21 mouse cellular contexts compared by ENCODE assay signal in the genomic region with DNA sequence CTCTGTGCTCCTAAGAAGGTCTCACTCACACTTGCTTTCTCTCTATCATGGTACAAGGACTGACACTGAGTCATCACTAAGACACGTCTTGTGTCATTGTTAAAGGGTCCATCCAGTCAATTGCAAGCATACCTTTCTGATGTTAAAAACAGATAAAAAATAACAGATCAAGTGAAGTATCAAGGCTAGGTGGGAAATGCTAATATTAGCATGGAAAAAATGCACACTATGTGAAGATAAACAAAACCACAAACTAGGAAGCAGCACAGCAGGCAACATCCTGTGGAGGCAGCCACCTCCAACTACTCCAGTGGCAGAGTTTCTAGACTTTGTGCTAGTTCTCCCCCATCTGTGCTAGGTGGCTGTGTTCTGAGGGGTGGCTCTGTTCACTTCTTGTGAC. TPM values are rescaled to one million over a fixed set of nuclear protein-coding genes. Genes with fewer than 3 reads are reported as not detected.
A peak's percentile ranks its signal among the peaks of the same experiment; 100 is the strongest.
DNase-seq lines count a peak whose midpoint lies in the region; ATAC-seq lines count a peak whose summit lies in the region.
"Had no signal": no experiment of that assay in that cellular context is flagged by ENCODE, and none has a peak within 500 bp of the region (broad histone marks: within the 10 kb centered on the region; RNA-seq: fewer than 3 reads in every experiment).

No protein-coding gene starts in this region.

- no peak overlapping the region for H3K9ac ChIP-seq in forebrain, embryonic 15.5 days (replicated peaks)
- H3K9ac ChIP-seq: embryonic facial prominence, embryonic 12.5 days; forebrain, embryonic 13.5 days had no signal

- no peak overlapping the region for H3K4me3 ChIP-seq in forebrain, embryonic 15.5 days
- H3K4me3 ChIP-seq: embryonic facial prominence, embryonic 12.5 days; forebrain, embryonic 13.5 days had no signal

- no peaks in the 10 kb centered on the region for H3K36me3 ChIP-seq in forebrain, embryonic 15.5 days
- H3K36me3 ChIP-seq: embryonic facial prominence, embryonic 12.5 days; G1E had no signal

- no peaks in the 10 kb centered on the region for H3K4me1 ChIP-seq in forebrain, embryonic 15.5 days
- H3K4me1 ChIP-seq: embryonic facial prominence, embryonic 12.5 days; forebrain, embryonic 13.5 days had no signal

- no peak overlapping the region for H3K4me2 ChIP-seq in forebrain, embryonic 15.5 days (replicated peaks)
- H3K4me2 ChIP-seq: embryonic facial prominence, embryonic 12.5 days; forebrain, embryonic 13.5 days had no signal

- peak; percentile 43 for ATAC-seq in common myeloid progenitor, adult 5-6 weeks (replicated peaks; ENCODE audit: low read depth, poor library complexity, severe bottlenecking)
- ATAC-seq in megakaryocyte, adult 5-6 weeks (ENCODE audit: poor library complexity, severe bottlenecking), result peak; percentile 25
- no peak for ATAC-seq in cerebellum, adult (ENCODE audit: insufficient number of reproducible peaks, low FRiP score, low TSS enrichment)
- ATAC-seq in forebrain, embryonic 15.5 days (replicated peaks), result no peak
- ATAC-seq: forebrain, embryonic 13.5 days; forebrain, embryonic 16.5 days had no signal

- WGBS in forebrain, embryonic 15.5 days, result 80% methylated on average over 1 of the region's 1 CpGs

- no peaks in the 10 kb centered on the region for H3K27me3 ChIP-seq in forebrain, embryonic 15.5 days
- H3K27me3 ChIP-seq: CH12.LX; embryonic facial prominence, embryonic 12.5 days; forebrain, embryonic 13.5 days had no signal

- H3K27ac ChIP-seq in forebrain, embryonic 15.5 days (replicated peaks), result no peak overlapping the region
- H3K27ac ChIP-seq: embryonic facial prominence, embryonic 12.5 days; forebrain, embryonic 13.5 days had no signal

- DNase-seq in thymus, postnatal 25 days, result peak; percentile 21
- DNase-seq in thymus, postnatal 14 days, result no peak
- DNase-seq in left cerebral cortex, adult 18-20 months (ENCODE audit: low spot score in 2 of 2), result no peak
- DNase-seq: adrenal gland, adult 2 months; adrenal gland, postnatal 10 days; adrenal gland, postnatal 25 days; cerebellum, adult 11-12 months; cerebellum, adult 2 months; cerebellum, adult 9-10 months; cerebellum, postnatal 10 days; cerebellum, postnatal 25 days; embryo, embryonic 11 days had no signal

- no peaks in the 10 kb centered on the region for H3K9me3 ChIP-seq in forebrain, embryonic 15.5 days
- H3K9me3 ChIP-seq: embryonic facial prominence, embryonic 12.5 days; forebrain, embryonic 13.5 days; G1E had no signal

RNA-seq across cellular contexts. Expression of gene Perp, which starts 47.3 kb away (rescaled TPM):
- total RNA-seq in common myeloid progenitor, adult 5-6 weeks (2017), result 0.92 and 3.6 TPM in 2 replicates
- total RNA-seq in megakaryocyte, adult 5-6 weeks (2015), result 2.8 and 3.1 TPM in 2 replicates
- total RNA-seq in megakaryocyte, adult 5-6 weeks (2017), result 4.1 and 4.6 TPM in 2 replicates
- 4.1 and 5.4 TPM in 2 replicates for polyA plus RNA-seq in forebrain, embryonic 15.5 days (2015; fragmentation: Nextera tagmentation; extraction: Ambion mirVana)
- 1 to 10 TPM; 3.5 to 4.2 TPM for total RNA-seq in left cerebral cortex, adult 18-20 months (2021)
- total RNA-seq: G1E had no signal
- polyA plus RNA-seq: G1E had no signal

Comparison
In these comparisons a context has a peak if more than half of its experiments do, and no peak if none do; other contexts are left out.
1. ATAC-seq: peak in common myeloid progenitor, adult 5-6 weeks (single experiment) and megakaryocyte, adult 5-6 weeks (single experiment); none in cerebellum, adult (single experiment) and forebrain, embryonic 15.5 days (single experiment).